ENCODE assay signal across 8 mouse cellular contexts in the genomic region with DNA sequence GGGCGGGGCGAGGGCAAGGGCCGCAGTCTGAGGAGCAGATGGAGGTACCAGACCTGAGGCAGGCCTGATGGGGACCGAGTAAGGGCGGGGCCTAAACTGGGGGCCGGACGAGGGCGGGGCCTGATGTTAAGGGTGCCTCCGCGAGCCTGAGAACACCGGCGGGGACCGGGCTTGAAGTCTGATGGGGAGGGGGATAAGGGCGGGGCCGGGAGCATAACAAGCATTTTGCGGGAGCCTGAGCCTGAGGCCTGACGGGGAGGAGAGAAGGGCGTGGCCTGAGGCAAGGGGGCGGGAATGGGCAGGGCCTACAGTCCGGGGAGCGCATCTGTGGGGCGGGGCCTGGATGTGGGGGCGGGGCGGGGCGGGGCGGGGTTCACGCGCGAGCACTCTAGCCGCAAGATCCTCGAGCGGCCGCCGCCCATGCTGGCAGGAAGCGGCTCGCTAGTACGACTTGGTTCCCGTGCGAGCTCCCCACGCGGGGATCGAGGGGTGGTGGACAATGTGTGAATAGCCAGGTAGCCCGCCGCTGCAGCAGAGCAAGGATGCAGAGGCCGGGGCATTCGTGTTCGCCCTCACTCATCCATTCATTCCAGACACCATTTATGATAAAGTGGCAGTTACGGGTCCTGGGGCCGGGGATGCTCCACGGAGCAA. TPM values are rescaled to one million over a fixed set of nuclear protein-coding genes. Genes with fewer than 3 reads are reported as not detected.
A peak's percentile ranks its signal among the peaks of the same experiment; 100 is the strongest.
DNase-seq lines count a peak whose midpoint lies in the region; ATAC-seq lines count a peak whose summit lies in the region.

No protein-coding gene starts in this region.

- peak overlapping the region; percentile 86 for H3K4me2 ChIP-seq in heart, embryonic 15.5 days
- peak overlapping the region; percentile 97 for H3K4me2 ChIP-seq in liver, embryonic 13.5 days
- H3K4me2 ChIP-seq in stomach, embryonic 14.5 days (replicated peaks; ENCODE audit: low read depth, low read length): peak overlapping the region; percentile 95

- no peaks in the 10 kb centered on the region for H3K9me3 ChIP-seq in forebrain, embryonic 10.5 days
- H3K9me3 ChIP-seq in heart, embryonic 15.5 days (replicated peaks): no peaks in the 10 kb centered on the region
- no peaks in the 10 kb centered on the region for H3K9me3 ChIP-seq in liver, embryonic 13.5 days (replicated peaks)
- H3K9me3 ChIP-seq in stomach, embryonic 14.5 days (ENCODE audit: control insufficient read depth, low read depth, low read length): no peaks in the 10 kb centered on the region

- peaks cover 34% of the 10 kb centered on the region for H3K27me3 ChIP-seq in forebrain, embryonic 10.5 days (ENCODE audit: poor library complexity, severe bottlenecking)
- no peaks in the 10 kb centered on the region for H3K27me3 ChIP-seq in heart, embryonic 15.5 days
- peaks cover 65% of the 10 kb centered on the region for H3K27me3 ChIP-seq in liver, embryonic 13.5 days
- H3K27me3 ChIP-seq in stomach, embryonic 14.5 days (ENCODE audit: control insufficient read depth, insufficient read depth, low read length): no peaks in the 10 kb centered on the region

- H3K4me3 ChIP-seq in forebrain, embryonic 10.5 days: peak overlapping the region; percentile 88
- H3K4me3 ChIP-seq in heart, embryonic 15.5 days: peak overlapping the region; percentile 94
- peak overlapping the region; percentile 77 for H3K4me3 ChIP-seq in liver, embryonic 13.5 days (replicated peaks)
- H3K4me3 ChIP-seq in stomach, embryonic 14.5 days (ENCODE audit: low read depth, low read length): peak overlapping the region; percentile 76

- 2% methylated on average over 37 of the region's 50 CpGs for WGBS in forebrain, embryonic 10.5 days
- under 1% methylated on average over 45 of the region's 50 CpGs for WGBS in heart, embryonic 15.5 days
- WGBS in liver, embryonic 13.5 days (ENCODE audit: insufficient replicate concordance): 1% methylated on average over 48 of the region's 50 CpGs
- under 1% methylated on average over 47 of the region's 50 CpGs for WGBS in stomach, embryonic 14.5 days

- H3K9ac ChIP-seq in heart, embryonic 15.5 days: peak overlapping the region; percentile 90; the same call in 1 of the 2 replicates
- peak overlapping the region; percentile 89 for H3K9ac ChIP-seq in liver, embryonic 13.5 days
- peak overlapping the region; percentile 78; the same call in 1 of the 2 replicates for H3K9ac ChIP-seq in stomach, embryonic 14.5 days (replicated peaks; ENCODE audit: low read depth, low read length)

- H3K36me3 ChIP-seq in forebrain, embryonic 10.5 days (replicated peaks): peaks cover 7% of the 10 kb centered on the region
- no peaks in the 10 kb centered on the region for H3K36me3 ChIP-seq in heart, embryonic 15.5 days
- no peaks in the 10 kb centered on the region for H3K36me3 ChIP-seq in liver, embryonic 13.5 days
- H3K36me3 ChIP-seq in stomach, embryonic 14.5 days (ENCODE audit: control insufficient read depth, insufficient read depth, low read length): no peaks in the 10 kb centered on the region

- DNase-seq in CD8-positive naive resting alpha-beta T cell, adult 2 months (ENCODE audit: low read depth in 2 of 2, low spot score in 2 of 2): peak; percentile 92 to 95
- peak; percentile 76 for DNase-seq in c-Kit-positive CD71-negative TER-119-negative erythroid progenitor cells, embryonic 14.5 days (ENCODE audit: low read depth)
- peak; percentile 99 for DNase-seq in forebrain, embryonic 10.5 days (ENCODE audit: extremely low spot score, low spot score)
- peak; percentile 98 for DNase-seq in kidney, postnatal 14 days
- peak; percentile 90 for DNase-seq in liver, embryonic 13.5 days
- peak; percentile 98 for DNase-seq in natural killer cell, adult 2 months (ENCODE audit: low spot score in 2 of 2)

- peaks cover 45% of the 10 kb centered on the region for H3K4me1 ChIP-seq in forebrain, embryonic 10.5 days
- peaks cover 31% of the 10 kb centered on the region for H3K4me1 ChIP-seq in heart, embryonic 15.5 days (replicated peaks)
- peaks cover 80% of the 10 kb centered on the region for H3K4me1 ChIP-seq in liver, embryonic 13.5 days (replicated peaks)
- peaks cover 13% of the 10 kb centered on the region; the same call in 1 of the 2 replicates for H3K4me1 ChIP-seq in stomach, embryonic 14.5 days (ENCODE audit: control insufficient read depth, insufficient read depth, low read length)

- ATAC-seq in heart, embryonic 15.5 days (replicated peaks; ENCODE audit: insufficient number of reproducible peaks, insufficient read depth, low FRiP score, low read depth): peak; percentile 96
- ATAC-seq in liver, embryonic 13.5 days (ENCODE audit: low read depth): peak; percentile 93
- peak; percentile 96 for ATAC-seq in stomach, embryonic 14.5 days (ENCODE audit: insufficient number of reproducible peaks, insufficient read depth, low FRiP score, low read depth)

- H3K27ac ChIP-seq in forebrain, embryonic 10.5 days: peak overlapping the region; percentile 93
- H3K27ac ChIP-seq in heart, embryonic 15.5 days: peak overlapping the region; percentile 50; the same call in 1 of the 2 replicates
- peak overlapping the region; percentile 77; the same call in 1 of the 2 replicates for H3K27ac ChIP-seq in liver, embryonic 13.5 days
- H3K27ac ChIP-seq in stomach, embryonic 14.5 days (ENCODE audit: low read length): no peak overlapping the region

RNA-seq across cellular contexts. Expression of a gene that starts 0.4 kb away (rescaled TPM):
- 6.0 and 7.3 TPM in 2 replicates for polyA plus RNA-seq in forebrain, embryonic 10.5 days (2016; fragmentation: Nextera tagmentation; extraction: Ambion mirVana)
- 11.7 and 12.7 TPM in 2 replicates for polyA plus RNA-seq in heart, embryonic 15.5 days (2015; fragmentation: Nextera tagmentation; extraction: Ambion mirVana)
- polyA plus RNA-seq in liver, embryonic 13.5 days (2015; fragmentation: Nextera tagmentation; extraction: Ambion mirVana): 2.9 and 3.2 TPM in 2 replicates
- polyA plus RNA-seq in stomach, embryonic 14.5 days (2014; fragmentation: Nextera tagmentation; extraction: Ambion mirVana): 10.1 and 16.0 TPM in 2 replicates
